Mouse (Mus musculus) forebrain, embryonic 15.5 days (tissue): ENCODE results near the gene Itfg2. TPM values are rescaled to one million over a fixed set of nuclear protein-coding genes. Genes with fewer than 3 reads are reported as not detected.
A peak's percentile ranks its signal among the peaks of the same experiment; 100 is the strongest.
"Not testable (repeated sequence)": the region's sequence is repeated elsewhere in the genome, so short reads cannot be mapped to it uniquely, and the experiment has no call there.

ENCODE experiments used
- ATAC-seq: fragments of 200-750 bp; cut with Nextera tagmentation; replicated peaks from 2 replicates; pipeline ENCODE4 v1.8.0; 2017; ENCODE audit warnings: mild to moderate bottlenecking, moderate TSS enrichment, moderate library complexity
- H3K27ac ChIP-seq: fragments of 300-500 bp; sonication (generic); replicated peaks from 2 replicates; pipeline ENCODE4 v1.5.1; 2015; ENCODE audit warnings: mild to moderate bottlenecking, inconsistent platforms
- H3K27me3 ChIP-seq: fragments of 300-500 bp; sonication (generic); 2 replicates; pipeline ENCODE4 v1.6.1; 2015; ENCODE audit warnings: inconsistent platforms
- H3K36me3 ChIP-seq: fragments of 300-500 bp; sonication (generic); 2 replicates; pipeline ENCODE4 v1.6.1; 2015; ENCODE audit warnings: mild to moderate bottlenecking, inconsistent platforms
- H3K4me1 ChIP-seq: fragments of 300-500 bp; sonication (generic); 2 replicates; pipeline ENCODE4 v1.6.1; 2015; ENCODE audit warnings: inconsistent platforms
- H3K4me2 ChIP-seq: fragments of 300-500 bp; sonication (generic); replicated peaks from 2 replicates; pipeline ENCODE4 v1.6.1; 2015; ENCODE audit warnings: mild to moderate bottlenecking, inconsistent platforms
- H3K4me3 ChIP-seq: fragments of 300-500 bp; sonication (generic); 2 replicates; pipeline ENCODE4 v1.5.1; 2015; ENCODE audit warnings: mild to moderate bottlenecking, inconsistent platforms
- H3K9ac ChIP-seq: fragments of 300-500 bp; sonication (generic); replicated peaks from 2 replicates; pipeline ENCODE4 v1.6.1; 2015; ENCODE audit warnings: mild to moderate bottlenecking, inconsistent platforms
- H3K9me3 ChIP-seq: fragments of 300-500 bp; sonication (generic); 2 replicates; pipeline ENCODE4 v1.6.1; 2016; ENCODE audit warnings: inconsistent platforms
- WGBS: fragments of 180-500 bp; shearing (Covaris S2); methylation state at CpG from one replicate; pipeline ENCODE4 v1.1.7; 2015; ENCODE audit warnings: mixed read lengths; 5-methylcytosine and 5-hydroxymethylcytosine counted together
- polyA plus RNA-seq: library from polyadenylated mRNA; unstranded; fragments of >200 nt; fragmentation: Nextera tagmentation; extraction: Ambion mirVana; gene quantifications from 2 replicates; pipeline ENCODE4 v1.2.1, GENCODE M21; 2015

Itfg2 gene
- polyA plus RNA-seq, 1 experiment from 2014 or later, result 40.5 TPM

DNA sequence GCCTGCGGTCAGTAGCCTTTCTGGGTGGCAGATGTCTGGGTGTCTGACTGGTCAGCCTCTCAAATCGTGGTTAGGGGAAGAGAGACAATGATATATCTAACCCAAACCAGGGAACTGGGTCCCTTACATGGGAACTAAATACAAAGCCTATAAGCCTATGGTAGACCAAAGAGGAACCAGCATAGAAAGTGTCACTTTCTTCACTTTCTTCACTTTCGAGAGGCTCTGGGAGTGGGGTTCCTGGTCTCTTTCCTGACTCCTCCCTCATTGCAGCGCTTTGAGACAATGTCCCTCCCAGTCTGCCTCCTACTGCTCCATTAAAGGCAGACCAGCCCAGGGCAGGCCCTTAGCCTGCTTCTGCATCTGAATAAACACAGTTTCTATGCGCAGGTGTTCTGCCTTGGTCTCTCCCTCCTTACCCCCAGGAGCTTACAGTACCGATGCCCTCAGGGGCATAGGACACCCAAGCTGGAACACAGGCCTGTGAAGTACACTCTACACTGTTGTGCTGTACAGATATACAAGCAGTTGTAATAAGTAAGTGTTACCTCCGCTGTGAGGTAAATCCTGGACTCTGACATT, 16.1 kb downstream of the Itfg2 start:
- Histone ChIP-seq H3K4me2 (no peak overlapping the region), H3K36me3 (peaks cover 54% of the 10 kb centered on the region), H3K27ac (no peak overlapping the region), H3K9me3 (no peaks in the 10 kb centered on the region), H3K4me1 (no peaks in the 10 kb centered on the region), H3K9ac (no peak overlapping the region), H3K27me3 (no peaks in the 10 kb centered on the region), H3K4me3 (no peak overlapping the region)
- 87% methylated on average over 7 of the region's 7 CpGs for WGBS
- ATAC-seq, result no peak

DNA sequence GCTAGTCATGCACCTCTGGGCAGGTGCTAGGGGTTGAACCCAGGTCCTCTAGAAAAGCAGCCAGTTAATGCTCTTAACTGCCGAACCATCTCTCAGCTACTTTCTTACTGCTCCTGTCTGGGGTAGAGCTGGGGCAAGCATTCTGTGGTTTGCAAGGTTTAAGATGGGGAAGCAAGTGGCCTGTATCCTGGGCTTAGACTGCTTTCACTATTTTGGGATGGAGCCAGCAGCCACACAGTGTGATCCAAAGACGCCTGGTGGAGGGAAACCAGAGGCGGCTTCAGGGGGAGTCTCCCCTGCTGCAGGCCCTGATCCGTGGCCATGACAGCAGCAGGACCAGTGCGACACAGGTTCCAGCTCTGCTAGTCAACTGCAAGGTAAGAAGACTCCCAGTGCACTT, 20.0 kb downstream of the Itfg2 start:
- 70% methylated on average over 5 of the region's 5 CpGs for WGBS
- no peak overlapping the region for H3K9ac ChIP-seq
- peaks cover 27% of the 10 kb centered on the region for H3K36me3 ChIP-seq
- H3K4me1 ChIP-seq, result peaks cover 5% of the 10 kb centered on the region
- no peak overlapping the region for H3K27ac ChIP-seq
- no peaks in the 10 kb centered on the region for H3K9me3 ChIP-seq
- H3K27me3 ChIP-seq, result no peaks in the 10 kb centered on the region
- no peak for ATAC-seq
- H3K4me3 ChIP-seq, result no peak overlapping the region
- H3K4me2 ChIP-seq, result no peak overlapping the region

DNA sequence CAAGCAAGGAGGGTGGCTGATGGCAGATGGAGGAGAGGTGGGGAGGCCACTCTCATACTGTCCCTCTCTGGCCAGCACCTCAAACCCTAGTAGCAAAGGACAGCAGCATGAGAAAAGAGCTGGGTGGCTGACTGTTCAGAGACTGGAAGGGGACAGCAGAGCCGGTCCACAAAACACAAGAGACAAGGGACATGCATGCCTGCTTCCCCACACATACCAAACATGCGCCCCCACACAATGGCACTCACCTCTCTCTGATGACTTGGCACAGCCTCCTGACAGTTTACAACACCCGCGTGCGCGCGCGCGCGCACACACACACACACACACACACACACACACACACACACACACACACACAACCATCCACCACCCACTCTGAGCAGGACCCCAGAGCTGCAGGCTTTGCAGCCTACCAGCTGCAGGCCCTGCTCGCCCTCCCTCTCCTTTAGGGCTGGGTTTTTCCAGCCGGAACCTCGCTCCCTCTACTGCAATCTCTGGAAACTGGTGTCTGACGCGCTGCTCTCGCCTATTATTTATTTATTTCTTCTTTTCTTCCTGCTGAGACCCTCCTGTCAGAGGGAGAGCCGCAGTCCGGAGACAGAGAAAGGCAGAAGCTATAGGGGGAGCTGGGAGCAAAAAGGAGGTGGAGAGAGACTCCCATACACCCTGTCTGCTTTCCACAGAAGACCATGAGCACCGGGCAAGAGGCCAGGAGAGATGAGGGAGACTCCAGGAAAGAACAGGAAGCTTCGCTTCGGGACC, 25.1 kb downstream of the Itfg2 start:
- Histone ChIP-seq H3K9me3 (no peaks in the 10 kb centered on the region), H3K9ac (peak overlapping the region; percentile 22; the same call in 1 of the 2 replicates), H3K4me2 (peak overlapping the region; percentile 36), H3K27ac (peak overlapping the region; percentile 50), H3K27me3 (no peaks in the 10 kb centered on the region), H3K4me3 (peak overlapping the region; percentile 23), H3K36me3 (no peaks in the 10 kb centered on the region), H3K4me1 (peaks cover 10% of the 10 kb centered on the region)
- WGBS, result 33% methylated on average over 17 of the region's 21 CpGs
- ATAC-seq, result peak; percentile 83

DNA sequence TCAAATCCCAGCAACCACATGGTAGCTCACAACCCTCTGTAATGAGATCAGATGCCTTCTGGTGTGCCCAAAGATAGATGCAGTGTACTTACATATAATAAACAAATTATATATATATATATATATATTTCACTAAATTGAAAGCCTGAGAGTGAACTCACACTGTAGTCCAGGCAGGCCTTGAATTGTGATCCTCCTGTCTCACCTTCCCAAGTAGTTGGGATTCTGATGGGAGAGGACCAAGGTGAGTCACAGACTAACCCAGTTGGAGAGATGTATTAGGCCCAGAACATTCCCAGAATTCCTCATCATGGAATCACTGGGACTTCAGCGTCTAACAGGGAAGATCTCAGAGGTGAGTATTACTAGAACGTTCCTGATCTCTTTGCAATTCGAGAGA, 25.7 kb downstream of the Itfg2 start, which contains the start of gene Nrip2:
Gene Nrip2 (plus strand): TSS at position 301 of the 400 bp plus-strand sequence.
- ATAC-seq, result no peak
- no peaks in the 10 kb centered on the region for H3K9me3 ChIP-seq
- peak within 1 kb of the TSS; percentile 36 for H3K4me2 ChIP-seq
- 81% methylated on average over 3 of the region's 3 CpGs for WGBS
- H3K27ac ChIP-seq, result peak within 1 kb of the TSS; percentile 50
- peak within 1 kb of the TSS; percentile 22; the same call in 1 of the 2 replicates for H3K9ac ChIP-seq
- H3K4me1 ChIP-seq, result peaks cover 10% of the 10 kb centered on the region
- no peaks in the 10 kb centered on the region for H3K27me3 ChIP-seq
- H3K4me3 ChIP-seq, result peak within 1 kb of the TSS; percentile 23
- H3K36me3 ChIP-seq, result no peaks in the 10 kb centered on the region

DNA sequence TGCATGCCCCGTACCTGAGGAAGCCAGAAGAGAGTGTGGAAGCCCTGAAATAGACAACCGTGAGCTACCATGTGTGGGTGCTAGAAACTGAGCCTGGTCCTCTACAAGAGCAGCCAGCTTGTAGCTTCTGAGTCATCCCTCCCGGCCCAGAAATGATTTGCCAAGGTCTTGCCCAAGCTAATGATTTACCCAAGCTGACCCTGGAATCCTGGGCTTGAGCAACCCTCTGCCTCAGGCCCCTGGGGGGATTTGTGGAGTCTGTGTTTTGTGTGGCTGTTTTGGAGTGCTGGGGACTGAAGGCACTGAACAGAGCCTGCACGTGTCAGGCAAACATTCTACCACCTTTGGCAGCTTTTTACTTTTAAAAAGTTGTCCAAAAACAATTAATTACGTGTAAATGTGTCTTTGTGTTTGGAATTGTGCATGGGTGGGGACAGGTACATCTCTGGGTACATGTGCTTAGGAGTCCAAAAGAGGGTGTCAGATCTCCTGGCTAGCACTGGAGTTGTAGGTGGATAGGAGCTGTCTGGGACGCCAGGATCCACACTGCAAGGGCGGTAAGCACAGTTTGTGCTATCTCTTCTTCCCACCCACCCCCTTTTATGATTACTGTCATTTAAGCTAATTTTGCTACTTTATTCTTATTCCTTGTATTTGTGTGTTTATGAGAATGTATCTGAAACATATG, 27.0 kb downstream of the Itfg2 start:
- Histone ChIP-seq H3K9ac (no peak overlapping the region), H3K4me1 (peaks cover 10% of the 10 kb centered on the region), H3K9me3 (no peaks in the 10 kb centered on the region), H3K4me2 (no peak overlapping the region), H3K27ac (no peak overlapping the region), H3K36me3 (no peaks in the 10 kb centered on the region), H3K4me3 (no peak overlapping the region), H3K27me3 (no peaks in the 10 kb centered on the region)
- no peak for ATAC-seq
- WGBS, result 85% methylated on average over 7 of the region's 7 CpGs

DNA sequence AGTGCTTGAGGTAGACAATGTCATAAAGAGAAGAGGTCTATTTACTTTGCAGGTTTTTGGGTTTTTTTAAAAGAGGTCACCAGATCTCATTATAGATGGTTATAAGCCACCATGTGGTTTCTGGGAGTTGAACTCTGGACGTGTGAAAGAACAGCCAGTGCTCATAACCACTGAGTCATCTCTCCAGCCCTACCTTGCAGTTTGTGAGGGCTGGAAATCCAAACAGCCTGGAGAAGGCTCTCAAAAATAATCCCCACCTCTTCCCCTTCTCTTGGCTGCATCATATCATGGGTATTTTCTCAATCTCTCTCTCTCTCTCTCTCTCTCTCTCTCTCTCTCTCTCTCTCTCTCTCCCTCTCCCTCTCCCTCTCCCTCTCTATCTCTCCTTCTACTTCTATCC, 34.0 kb downstream of the Itfg2 start:
- H3K9ac ChIP-seq, result no peak overlapping the region
- H3K4me2 ChIP-seq, result no peak overlapping the region
- 55% methylated on average over 1 of the region's 1 CpGs for WGBS

DNA sequence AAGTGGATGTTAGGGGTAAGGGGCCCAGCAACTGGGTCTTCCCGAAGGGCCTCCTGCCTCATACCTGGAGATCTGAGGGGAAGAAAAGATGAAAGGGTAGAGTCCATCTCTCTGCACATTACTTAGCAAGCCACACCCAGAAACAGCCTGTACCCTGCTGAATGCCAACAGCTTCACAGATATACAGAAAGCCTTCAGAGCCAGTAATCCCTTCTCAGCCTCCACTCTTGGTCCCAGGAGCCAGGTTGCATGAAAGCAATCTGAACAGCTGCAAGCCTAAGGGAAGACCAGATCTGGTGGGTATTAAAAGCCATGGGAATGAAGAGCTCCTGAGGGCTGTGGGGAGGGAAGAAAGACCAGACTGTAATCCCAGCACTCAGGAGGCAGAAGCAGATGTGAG, 35.5 kb downstream of the Itfg2 start:
- H3K9me3 ChIP-seq, result no peaks in the 10 kb centered on the region
- H3K9ac ChIP-seq, result no peak overlapping the region
- H3K4me1 ChIP-seq, result no peaks in the 10 kb centered on the region
- H3K27ac ChIP-seq, result no peak overlapping the region
- H3K4me2 ChIP-seq, result no peak overlapping the region
- no peaks in the 10 kb centered on the region for H3K27me3 ChIP-seq
- no peak for ATAC-seq
- WGBS, result 96% methylated on average over 1 of the region's 1 CpGs
- no peaks in the 10 kb centered on the region for H3K36me3 ChIP-seq
- H3K4me3 ChIP-seq, result no peak overlapping the region

More for the DNA sequence above, 34.0 kb downstream of the Itfg2 start:
- Histone ChIP-seq H3K4me1 (no peaks in the 10 kb centered on the region), H3K27me3 (no peaks in the 10 kb centered on the region), H3K36me3 (no peaks in the 10 kb centered on the region), H3K27ac (no peak overlapping the region), H3K9me3 (no peaks in the 10 kb centered on the region), H3K4me3 (no peak overlapping the region)
- no peak for ATAC-seq

DNA sequence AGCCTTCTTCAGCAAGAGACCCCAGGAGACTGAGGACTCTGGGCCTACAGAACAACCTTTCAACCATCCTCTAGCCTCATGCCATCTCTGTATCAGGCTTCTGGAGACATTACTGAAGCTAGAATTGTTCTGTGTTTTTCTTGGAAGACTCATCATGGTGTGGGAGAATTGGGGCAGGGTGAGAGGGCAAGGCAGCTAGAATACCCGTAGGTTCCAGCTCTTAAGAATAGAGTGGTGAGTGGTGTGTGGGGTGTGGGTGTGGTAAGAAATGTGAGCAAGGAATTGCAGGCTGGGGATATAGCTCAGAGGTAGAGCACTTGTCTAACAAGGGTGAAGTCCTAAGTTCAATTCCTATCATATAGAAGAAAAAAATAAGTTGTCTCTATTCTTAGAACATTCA, 39.7 kb downstream of the Itfg2 start:
- ATAC-seq, result no peak
- H3K9ac ChIP-seq, result no peak overlapping the region
- WGBS, result 80% methylated on average over 1 of the region's 1 CpGs

DNA sequence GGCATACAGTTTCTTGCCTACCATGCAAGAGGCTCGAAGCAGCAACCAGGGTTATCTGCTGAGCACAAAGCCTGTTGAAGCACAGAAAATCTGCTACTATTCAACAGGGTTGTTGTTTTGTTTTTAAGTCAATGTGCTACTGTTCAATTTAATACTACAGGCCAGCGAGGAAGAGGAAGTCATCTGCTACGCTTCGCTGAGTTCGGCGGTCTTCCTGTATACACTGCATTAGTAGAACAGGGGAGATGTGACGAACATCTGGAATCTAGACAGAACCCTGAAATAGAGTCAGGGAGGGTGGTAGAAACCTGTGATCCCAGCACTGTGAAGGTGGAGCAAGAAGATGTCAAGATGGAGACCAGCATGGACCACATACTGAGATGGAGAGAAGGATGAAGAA, 41.0 kb downstream of the Itfg2 start:
- Histone ChIP-seq H3K27ac (no peak overlapping the region), H3K9me3 (no peaks in the 10 kb centered on the region), H3K27me3 (no peaks in the 10 kb centered on the region), H3K4me1 (no peaks in the 10 kb centered on the region), H3K4me3 (no peak overlapping the region), H3K36me3 (no peaks in the 10 kb centered on the region), H3K9ac (no peak overlapping the region), H3K4me2 (no peak overlapping the region)
- no peak for ATAC-seq
- 79% methylated on average over 7 of the region's 7 CpGs for WGBS

More for the DNA sequence above, 39.7 kb downstream of the Itfg2 start:
- no peaks in the 10 kb centered on the region for H3K27me3 ChIP-seq
- H3K4me2 ChIP-seq, result no peak overlapping the region
- H3K4me3 ChIP-seq, result no peak overlapping the region
- no peaks in the 10 kb centered on the region for H3K4me1 ChIP-seq
- no peaks in the 10 kb centered on the region for H3K9me3 ChIP-seq
- no peaks in the 10 kb centered on the region for H3K36me3 ChIP-seq
- H3K27ac ChIP-seq, result no peak overlapping the region

DNA sequence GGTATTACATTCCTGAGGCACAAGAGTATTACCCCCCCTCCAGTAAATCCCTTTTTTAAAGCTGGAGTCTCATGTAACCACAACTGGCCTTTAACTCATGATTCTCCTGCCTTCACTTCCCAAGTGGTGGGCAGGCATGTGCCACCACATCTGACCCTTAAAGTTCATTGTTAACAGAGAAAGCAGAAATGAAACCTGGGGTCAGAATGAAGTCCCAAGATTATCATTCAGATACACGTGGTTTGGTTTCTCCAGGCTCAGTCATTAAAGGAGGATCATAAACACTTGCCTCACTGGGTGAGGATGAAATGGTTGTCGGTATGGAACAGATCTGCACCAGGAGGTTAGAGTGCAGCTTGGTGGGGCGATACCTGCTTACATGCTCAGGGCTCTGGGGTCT, 43.5 kb downstream of the Itfg2 start:
- H3K9ac ChIP-seq, result no peak overlapping the region
- no peaks in the 10 kb centered on the region for H3K27me3 ChIP-seq
- H3K36me3 ChIP-seq, result no peaks in the 10 kb centered on the region
- no peaks in the 10 kb centered on the region for H3K9me3 ChIP-seq
- H3K27ac ChIP-seq, result no peak overlapping the region
- no peaks in the 10 kb centered on the region for H3K4me1 ChIP-seq
- no peak overlapping the region for H3K4me2 ChIP-seq
- H3K4me3 ChIP-seq, result no peak overlapping the region
- WGBS, result 83% methylated on average over 3 of the region's 3 CpGs
- ATAC-seq, result no peak

DNA sequence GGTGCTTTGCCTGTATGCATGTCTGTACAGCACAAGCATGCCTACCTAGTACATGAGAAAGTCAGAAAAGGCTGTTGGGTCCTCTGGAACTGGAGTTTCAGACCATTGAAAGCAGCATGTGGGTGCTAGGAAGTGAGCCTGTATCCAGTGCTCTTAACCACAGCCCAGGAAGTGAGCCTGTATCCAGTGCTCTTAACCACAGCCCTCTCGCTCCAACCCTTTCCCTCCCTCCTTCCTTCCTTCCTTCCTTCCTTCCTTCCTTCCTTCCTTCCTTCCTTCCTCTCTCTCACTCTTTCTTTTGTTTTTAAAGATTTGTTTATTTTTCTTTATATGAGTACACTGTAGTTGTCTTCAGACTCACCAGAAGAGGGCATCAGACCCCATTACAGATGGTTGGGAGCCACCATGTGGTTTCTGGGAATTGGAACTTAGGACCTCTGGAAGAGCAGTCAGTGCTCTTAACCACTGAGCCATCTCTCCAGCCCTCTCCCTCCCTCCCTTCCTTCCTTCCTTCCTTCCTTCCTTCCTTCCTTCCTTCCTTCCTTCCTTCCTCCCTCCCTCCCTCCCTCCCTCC, 44.0 kb downstream of the Itfg2 start:
- H3K27ac ChIP-seq, ATAC-seq, H3K36me3 ChIP-seq, H3K4me2 ChIP-seq, H3K4me3 ChIP-seq, H3K4me1 ChIP-seq, H3K9ac ChIP-seq, H3K9me3 ChIP-seq, H3K27me3 ChIP-seq: not testable (repeated sequence)
- 93% methylated on average over 1 of the region's 1 CpGs for WGBS

DNA sequence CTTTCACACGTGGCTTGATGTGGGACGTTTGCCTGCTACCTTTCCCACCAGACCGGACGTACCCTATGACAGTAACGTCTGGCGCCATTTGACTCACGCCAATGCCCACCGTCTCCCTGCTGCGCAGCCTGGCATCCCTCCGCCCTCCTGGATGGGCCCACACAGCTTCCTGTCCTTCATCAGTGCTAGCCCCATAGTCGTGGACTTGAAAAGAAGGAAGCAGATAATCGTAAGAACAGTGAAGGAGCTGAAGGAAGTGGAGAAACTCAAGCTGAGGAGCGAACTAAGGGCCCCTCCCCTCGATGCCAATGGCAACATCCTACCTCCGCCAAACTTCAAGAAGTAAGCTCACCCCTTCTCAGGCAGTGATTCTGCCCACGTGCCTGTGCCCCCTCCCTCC, 45.1 kb downstream of the Itfg2 start:
- peaks cover 7% of the 10 kb centered on the region; the same call in 1 of the 2 replicates for H3K4me1 ChIP-seq
- no peaks in the 10 kb centered on the region for H3K27me3 ChIP-seq
- WGBS, result 84% methylated on average over 16 of the region's 16 CpGs
- no peaks in the 10 kb centered on the region for H3K36me3 ChIP-seq
- no peak overlapping the region for H3K27ac ChIP-seq
- no peak overlapping the region for H3K4me3 ChIP-seq
- no peaks in the 10 kb centered on the region for H3K9me3 ChIP-seq
- no peak overlapping the region for H3K9ac ChIP-seq
- no peak overlapping the region for H3K4me2 ChIP-seq
- ATAC-seq, result no peak
